Mouse (Mus musculus): ENCODE measurements around the gene Il10.

GRCm38 (mm10) chr1:131048121-131048863 is 28.6 kb downstream of the Il10 start:
- no peak for TF ChIP-seq POLR2A (IDR thresholded peaks at IDR 0.05; ENCODE audit: control insufficient read depth, extremely low read depth, insufficient read depth, low read length, poor library complexity)
- no peak for TF ChIP-seq CTCF (IDR thresholded peaks at IDR 0.05; ENCODE audit: borderline replicate concordance, control insufficient read depth, extremely low read depth, insufficient read depth, low read length, poor library complexity)
